Mouse (Mus musculus) urinary bladder, postnatal 36 days (tissue): ENCODE measurements around the gene Cldn1.

Experiments
- DNase-seq, 2 experiments: peaks; one replicate each; pipeline ENCODE4 v3.0.0; 2022; ENCODE audit warnings: low spot score in 2 of 2, mixed read lengths in 1 of 2

The Cldn1 gene

DNA sequence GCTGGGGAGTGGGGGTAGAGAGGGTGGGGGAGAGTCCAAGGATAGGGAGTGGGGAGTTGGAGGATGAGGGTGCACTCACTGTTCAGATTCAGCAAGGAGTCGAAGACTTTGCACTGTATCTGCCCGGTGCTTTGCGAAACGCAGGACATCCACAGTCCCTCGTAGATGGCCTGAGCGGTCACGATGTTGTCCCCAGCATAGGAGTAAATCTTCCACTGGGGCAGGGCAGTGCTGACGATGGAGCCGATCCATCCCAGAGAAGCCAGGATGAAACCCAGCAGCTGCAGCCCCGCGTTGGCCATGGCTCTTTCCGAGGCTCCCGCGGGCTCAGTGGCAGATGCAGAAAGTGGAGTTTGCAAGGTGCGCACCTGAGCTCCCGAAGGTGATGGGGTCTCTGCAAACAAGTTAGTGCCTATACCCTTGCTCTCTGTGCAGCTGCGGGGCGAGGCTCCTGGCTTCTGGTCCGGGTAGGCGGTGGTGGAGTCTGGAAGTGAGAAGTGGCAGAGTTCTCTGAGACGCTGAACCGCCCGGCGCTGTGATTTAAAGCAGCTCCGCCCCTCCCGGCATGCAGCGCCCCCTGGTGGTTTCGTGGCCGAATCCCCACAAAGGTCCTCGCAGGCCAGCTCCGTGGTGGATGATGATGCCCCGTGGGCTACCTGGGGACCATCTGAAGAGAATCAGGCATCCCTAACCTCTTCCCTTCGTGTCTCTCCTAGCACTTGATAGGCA, at the start of gene Cldn1:
TSS of gene Cldn1 (minus strand) at position 517 of the 729 bp plus-strand sequence.
- DNase-seq: peak; percentile 77 to 86

DNA sequence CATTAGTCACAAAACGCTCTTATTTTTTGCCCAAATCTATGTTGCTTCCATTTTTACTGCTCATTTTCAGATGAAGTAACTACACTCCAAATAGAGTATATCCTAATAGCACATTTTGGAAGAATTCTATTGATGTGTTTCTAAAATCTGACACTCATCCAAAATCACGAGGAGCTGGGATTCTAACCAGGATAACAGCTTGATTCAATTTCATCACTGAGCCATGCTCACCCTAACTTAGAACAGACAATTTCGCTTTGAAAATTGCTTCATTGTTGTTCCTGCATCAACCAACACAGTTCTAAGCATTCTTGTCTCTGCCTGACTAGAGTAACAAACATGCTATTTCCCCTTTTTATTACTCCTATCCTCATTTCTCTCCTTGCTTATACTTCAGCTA, 47.0 kb upstream of the Cldn1 start:
- DNase-seq: no peak

DNA sequence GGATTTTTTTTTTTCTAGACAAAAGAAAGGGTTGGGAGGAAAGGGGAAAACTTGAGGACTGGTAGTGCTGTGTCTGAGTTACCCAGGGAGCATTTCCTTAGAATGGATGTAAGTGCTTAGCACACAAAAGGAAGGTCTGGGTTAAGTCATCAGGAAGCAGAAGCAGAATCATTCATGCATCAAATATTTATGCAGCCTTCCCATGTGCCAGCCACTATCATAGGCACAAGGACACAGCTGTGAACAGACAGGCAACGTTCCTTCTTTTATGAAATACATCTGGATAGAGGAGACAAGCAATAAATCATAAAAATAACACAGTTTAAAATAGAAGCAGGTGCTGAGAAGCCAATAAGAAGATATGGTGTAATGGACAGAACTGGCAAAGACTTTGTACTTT, 32.4 kb upstream of the Cldn1 start:
- DNase-seq: no peak

DNA sequence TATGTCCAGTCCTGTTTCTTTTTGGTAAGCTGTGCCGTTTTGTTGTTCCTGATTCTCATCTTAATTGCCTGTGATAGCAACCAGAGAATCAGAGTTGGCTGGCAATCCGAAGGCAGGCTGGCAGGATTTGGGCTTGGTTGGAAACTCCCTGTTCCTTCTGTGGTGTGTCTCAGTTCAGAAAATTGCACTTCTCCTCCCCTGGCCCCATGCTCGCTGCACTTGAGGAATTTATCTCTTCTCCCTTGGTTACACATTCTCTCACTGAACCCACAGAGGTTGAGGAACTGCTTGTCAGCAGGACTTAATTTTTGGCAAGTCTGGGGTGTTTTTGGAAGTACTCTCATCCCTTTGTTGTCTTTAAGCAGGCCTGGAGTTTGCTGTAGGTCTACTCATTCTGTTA, 29.3 kb upstream of the Cldn1 start:
- DNase-seq: peak in 1 of 2 experiments; percentile 43

DNA sequence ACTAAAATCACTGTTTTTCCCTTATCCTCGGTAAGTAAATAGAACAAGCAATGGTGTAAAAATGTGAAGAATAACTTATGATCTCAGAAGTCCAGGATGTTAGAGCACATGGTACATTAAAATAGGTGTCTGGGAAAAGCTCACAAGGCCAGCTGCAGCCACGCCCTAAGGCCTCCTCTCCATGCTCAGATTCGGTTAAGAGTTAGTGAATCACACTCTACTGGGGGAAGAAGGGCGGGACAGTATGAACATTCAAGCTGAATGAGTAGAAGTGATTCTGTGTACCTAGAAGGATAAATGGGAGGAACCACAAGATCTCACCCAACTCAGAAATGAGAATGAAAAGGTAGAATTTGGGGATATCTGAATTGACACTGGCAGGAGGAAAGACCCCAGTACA, 28.9 kb upstream of the Cldn1 start:
- peak in 1 of 2 experiments; percentile 11 for DNase-seq

DNA sequence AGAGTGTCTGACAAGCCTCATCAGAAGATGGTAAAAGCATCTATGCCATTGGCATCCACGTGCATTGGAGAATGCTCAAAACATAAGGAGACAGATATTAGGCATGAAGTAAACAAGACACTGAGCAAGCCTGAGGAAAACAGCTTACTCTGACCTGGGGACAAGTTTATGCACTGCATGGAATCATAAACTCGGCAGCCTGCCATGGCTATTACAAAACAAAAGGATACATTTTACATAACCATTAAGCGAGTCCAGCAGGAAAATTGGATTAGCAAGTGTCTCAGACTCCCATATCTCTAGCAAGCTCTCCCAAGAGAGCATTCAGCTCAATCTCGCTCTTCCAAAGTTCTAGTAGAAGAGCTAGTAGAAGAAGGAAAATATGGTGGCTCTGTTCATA, 19.3 kb upstream of the Cldn1 start:
- peak in 1 of 2 experiments; percentile 17 for DNase-seq

DNA sequence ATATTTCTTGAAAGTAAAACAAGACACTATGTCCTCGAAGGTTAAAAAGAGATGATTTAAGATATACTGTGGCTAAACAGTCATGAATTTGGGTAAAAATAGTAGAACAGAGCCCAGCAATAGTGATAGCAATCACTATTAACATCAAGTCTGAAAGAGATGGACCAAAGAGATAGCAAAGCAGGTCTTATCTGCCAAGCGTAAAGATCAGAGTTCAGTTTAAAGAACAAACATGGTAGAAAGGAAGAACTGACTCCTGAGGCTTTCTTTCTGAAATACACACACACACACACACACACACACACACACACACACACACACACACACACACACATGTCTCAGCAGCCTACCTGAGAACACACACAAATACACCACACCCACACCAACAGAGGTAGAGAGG, 14.5 kb upstream of the Cldn1 start:
- DNase-seq: no peak

DNA sequence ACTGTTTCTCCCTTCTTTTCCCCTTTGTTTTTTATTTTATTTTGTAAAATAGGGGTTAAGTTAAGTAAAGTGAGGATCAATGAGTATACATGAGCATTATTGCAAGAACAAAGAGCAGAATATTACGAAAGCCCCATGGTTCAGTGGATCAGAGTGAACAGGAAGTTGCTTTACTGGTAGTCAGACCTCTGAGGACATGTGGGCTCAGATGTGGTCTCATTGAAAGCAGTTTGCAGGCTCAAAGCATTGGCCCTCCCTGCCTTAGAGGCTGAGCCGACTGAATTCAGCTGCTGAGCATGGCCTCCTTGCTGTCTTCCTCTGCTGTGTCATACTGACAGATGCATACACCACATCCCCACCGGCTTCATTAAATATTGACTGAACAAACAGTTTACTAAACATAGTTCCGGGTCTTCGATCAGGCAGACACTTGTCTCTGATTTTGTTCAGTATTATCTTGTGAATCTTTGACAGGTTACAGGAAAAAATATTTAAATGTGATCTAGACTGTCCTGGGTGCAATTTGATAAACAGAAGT, 12.5 kb upstream of the Cldn1 start:
- DNase-seq: no peak

DNA sequence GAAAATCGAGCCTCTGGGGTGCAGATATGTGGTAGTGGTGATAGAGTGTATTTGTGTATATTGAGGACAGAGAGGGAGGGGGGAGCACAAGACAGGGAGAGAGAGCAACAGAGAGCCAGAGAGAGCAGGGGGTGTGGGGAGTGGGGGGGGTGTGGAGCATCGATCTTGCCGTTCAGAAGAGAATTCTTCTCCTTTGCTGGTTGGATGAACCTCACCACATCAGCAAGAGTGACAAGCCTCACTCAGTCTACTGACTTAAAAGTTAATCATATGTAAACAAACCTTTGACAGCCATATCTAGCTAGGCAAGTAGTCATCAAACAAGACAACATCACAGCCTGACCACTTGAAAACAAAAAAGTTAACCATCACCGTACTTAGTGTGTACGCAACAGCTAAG, 5.5 kb upstream of the Cldn1 start:
- DNase-seq: no peak

DNA sequence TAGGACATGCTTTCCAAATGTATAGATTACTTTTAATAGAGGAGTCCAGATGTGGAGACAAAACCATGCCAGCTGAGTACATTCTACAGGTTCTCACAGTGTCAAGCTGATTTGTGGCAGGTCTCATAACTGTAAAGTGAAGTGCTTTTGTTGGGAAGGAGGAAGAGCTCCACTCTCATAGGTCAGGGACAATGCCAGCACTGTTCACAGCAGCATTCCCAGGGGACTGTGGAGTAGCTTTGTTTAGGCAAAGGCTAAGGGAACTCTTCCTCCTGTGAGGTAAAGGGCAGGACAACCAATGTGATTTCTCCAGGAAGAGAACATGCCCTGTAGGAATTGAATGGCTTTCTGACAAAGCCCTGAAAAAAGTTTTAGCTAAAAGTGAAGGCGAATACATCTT, 1.5 kb downstream of the Cldn1 start:
- DNase-seq: no peak

DNA sequence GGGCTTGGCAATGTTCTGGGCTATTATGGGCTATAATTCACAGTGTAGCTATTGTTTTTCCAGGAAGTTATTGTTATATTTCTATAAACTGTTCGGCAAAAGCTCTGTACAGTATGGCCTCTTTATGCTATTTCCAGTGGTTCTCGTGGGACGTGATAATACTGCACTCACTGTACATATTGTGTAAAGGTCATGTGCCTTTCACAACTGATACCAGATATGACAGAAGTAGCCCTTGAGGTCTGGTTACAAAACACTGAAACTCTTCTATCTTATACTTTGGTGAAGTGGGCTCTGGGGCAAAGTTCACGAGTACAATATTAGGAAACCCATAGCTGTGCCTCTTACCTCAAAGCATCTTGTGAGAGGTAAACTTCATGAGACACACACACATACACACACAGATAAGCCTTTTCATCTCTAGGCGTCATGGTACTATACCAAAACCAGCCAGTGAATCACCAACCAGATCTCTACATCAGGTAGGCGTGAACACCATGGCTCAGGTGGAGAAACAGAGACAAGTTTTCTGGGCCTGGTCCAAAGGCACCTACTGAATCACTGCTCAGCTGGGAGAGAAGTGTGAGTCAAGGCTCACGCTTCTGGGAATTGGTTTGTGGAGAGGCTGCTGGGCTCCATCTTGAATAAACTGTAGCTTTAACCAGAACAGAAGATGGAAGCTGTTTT, 2.5 kb downstream of the Cldn1 start:
- no peak for DNase-seq

DNA sequence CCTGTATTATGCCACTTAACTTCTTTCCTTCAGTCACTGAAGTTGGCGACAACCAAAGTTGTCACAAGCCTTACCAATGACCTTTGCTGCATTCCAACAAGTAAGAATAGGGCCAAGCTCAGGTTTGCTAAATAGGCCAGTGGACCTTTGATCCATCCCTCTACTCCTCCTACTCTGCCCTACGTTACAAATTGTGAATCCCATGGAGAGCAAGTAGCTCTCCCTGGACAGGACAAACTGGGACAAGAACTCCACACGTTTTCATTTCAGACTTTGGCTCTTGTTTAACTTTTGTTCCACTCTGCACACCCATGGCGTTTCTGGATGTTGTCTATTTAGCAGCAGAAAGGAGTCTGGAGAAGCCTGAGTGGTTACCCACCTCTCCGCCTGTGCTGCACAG, 3.5 kb downstream of the Cldn1 start:
- DNase-seq: no peak

DNA sequence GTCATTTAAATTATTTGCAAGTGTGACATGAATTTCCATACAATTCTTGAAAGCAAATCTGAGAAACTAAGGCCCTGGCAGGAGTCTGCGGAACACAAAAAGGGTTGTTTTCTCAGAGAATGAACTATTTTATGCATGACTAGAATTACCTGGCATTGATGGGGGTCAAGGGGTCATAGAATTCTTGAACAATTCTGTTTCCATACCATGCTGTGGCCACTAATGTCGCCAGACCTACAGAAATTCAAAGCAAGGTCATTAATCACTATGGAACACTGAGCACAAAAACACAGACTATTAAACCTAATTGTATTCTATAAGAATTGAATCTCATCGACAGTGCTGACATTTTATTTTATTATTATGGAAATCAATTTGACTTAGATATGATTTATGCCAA, 10.9 kb downstream of the Cldn1 start:
- no peak for DNase-seq

DNA sequence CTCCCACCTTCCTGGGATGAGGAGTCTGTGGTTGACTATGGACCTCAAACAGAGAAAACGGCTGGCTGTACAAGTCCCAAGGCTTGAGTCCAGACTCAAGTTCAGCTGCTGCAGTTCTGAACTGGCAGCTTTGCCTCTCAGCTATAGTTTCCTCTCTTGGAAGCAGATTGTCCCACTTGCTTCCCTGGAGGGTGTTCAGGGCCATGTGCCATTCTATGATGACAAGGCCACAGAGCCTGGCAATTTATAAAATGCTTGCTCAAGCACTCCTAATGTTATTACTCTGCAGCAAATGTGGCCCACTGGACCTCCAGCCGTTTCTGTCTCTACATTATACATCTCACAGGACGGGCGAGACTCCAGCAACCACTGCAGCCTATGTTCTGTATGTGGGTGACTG, 12.0 kb downstream of the Cldn1 start:
- DNase-seq: no peak

DNA sequence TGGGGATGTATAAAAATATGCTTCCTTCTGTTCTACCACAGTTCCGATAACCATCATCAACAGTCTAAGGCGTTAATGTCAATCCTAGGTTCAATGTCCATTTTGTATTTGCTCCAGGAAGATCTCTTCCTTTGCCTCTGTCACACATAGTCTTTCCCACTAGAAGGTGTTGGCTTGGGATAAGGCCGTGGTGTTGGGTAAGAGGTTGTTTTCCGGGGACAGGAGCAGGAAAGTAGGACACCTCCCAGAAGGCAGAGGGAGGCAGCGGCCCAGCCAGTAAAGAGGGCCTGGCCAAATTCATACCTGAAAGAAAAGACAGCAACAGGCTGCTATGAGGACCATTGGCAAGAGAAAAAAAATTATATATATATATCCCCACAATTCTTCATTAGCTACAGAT, 12.7 kb downstream of the Cldn1 start:
- no peak for DNase-seq

DNA sequence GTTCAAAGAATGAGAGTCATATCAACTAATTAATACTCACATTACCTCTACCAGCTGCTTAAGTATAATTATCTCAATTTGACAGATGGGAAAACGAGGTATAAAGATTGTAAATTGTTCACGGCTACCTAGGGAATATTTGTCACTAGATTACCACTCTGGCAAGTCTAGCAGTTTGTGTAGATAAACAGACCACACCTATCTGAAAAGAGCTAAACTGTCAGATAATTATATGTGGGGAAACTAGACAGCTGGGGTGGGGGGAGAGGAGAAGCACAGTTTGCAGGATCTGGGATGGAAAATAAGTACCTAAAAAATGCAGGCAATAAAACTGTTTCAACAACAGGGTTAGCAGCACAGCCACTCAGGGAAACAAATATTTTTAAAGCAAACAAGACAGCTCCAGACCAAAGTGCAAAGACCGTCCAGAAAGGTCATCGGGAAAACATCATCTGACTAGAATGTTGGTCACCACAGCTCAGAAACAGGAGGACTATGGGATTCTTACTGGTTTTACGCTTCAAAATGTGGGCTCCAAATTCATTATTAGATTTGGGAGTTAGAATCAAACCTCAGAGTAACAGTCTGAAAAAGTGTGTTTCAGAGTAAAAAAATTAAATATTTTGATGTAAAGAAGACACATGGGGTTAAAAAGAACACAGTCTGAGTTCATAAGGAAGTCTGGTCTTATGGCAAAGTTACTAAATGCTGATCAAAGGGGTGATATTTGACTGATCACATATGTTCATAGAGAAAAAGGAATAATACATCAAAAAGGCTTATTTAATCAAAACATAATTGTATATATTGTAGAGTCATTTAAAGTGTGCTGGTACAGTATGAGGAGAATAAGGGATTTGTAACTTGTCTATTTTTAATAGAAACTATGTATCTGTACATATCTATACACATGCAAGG, 13.5 kb downstream of the Cldn1 start:
- no peak for DNase-seq

DNA sequence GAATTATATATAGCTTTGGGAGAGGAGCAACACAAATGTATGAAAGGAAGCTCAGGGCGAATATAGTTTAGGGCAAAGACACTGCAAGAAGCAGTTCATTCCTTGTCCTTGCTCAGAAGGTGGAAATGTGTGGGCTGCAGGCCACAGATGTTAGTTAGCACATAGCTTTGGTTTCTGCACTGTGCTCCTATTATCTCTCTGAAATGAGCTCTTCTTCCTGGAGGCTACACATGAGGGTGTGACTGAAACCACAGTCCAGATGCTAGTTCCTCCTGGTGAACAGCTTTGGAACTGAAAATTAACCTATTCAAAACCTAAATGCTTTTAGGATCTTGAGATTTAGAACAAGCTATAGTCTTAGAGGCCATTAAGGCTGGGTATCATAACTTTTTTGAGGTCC, 16.1 kb downstream of the Cldn1 start:
- DNase-seq: no peak

DNA sequence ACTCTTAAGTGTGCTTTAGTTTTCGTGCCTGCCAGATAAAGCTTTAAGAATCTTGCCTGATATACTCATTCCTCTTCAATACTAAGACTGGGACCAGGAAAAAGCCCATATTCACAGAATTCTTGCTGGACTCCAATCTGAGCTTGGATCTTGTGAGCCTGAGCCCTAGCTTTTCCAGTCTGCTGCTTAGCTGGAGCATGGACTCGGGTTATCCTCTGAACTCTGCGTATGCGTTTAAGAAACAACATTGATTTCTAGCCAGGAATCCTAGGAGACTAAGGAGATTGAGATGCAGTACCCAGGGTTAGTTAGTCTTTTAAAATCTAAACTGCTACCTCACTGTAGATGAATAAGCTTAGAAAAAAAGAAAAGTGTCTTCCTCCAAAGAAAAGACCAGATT, 20.9 kb downstream of the Cldn1 start:
- DNase-seq: no peak

DNA sequence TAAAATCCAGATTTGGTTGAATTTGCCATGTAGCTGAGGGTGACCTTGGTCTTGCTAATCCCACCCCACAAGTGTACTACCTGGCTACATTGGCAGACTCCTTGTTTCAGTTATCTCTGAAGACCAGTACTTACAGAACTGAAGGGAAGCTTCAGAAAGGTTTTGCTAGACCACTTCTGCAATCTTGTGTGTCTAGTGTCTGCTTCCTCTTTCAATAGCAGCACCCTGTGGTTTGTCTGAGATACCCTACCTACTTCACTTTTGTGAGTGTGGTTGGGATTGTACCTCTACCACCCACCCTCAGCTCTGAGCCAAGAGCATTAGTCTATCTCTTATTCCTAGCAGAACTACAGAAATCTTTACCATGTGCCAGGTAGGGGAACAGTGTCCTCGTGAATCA, 22.8 kb downstream of the Cldn1 start:
- no peak for DNase-seq

DNA sequence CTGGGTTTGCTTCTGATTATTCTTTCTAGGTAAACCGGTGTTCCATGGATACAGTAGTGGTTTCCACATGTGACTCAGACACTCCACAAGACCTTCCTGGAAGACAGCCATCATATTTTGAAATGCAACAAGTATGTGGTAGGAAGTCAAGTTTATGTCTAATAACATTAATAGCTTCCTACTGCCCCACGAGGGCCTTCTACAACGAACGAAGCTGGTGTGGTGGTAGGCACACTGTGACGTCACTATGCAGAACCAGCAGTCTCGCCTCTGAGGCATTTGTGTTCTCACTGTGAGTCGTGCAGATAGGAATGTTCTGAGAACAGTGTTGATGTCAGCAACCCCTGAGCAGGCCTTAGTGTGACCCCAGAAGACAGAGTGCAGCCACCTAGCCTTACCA, 55.4 kb downstream of the Cldn1 start:
- DNase-seq: no peak

DNA sequence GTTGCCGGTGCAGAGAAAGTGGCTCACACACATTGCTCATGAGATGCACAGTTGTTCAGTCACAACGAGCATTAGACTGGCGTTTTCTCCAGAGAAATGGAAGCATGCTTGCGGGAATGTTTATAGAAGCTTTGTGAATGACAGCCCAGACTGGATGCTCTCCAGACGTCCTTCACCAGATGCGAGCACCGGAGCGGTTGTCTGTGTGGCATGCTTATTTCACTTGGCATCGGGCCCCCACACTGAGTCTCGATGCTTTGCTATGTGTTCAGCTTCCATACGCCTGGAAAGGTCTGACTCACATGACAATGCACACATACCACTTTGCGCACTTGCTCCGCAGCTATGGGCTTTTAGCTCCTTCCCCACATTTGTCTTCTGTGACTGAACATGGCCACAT, 56.8 kb downstream of the Cldn1 start:
- DNase-seq: no peak

DNA sequence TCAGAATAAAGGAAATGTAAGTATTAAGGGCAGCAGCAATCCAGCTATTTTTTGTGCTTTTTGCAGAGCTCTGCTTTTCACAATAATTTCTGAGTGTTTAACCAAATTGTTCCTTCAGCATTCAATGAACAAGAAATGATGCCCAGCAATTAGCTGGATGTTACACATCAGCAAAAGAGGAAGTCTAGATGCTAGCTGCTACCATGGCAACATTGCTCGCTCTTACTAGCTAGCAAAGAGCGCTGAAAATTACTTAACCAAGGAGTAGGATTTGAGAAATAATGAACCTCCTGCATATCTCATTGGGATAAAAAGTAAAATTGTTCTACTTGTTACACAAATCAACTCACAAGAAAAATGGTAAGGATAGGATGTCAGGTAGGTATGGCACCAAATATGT, 62.2 kb downstream of the Cldn1 start:
- no peak for DNase-seq
